Mouse (Mus musculus): ENCODE measurements around the gene Mob1b. TPM values are rescaled to one million over a fixed set of nuclear protein-coding genes. Genes with fewer than 3 reads are reported as not detected.

Gene Mob1b
- polyA plus RNA-seq, 1 experiment from 2014 or later: 11.4 TPM

DNA sequence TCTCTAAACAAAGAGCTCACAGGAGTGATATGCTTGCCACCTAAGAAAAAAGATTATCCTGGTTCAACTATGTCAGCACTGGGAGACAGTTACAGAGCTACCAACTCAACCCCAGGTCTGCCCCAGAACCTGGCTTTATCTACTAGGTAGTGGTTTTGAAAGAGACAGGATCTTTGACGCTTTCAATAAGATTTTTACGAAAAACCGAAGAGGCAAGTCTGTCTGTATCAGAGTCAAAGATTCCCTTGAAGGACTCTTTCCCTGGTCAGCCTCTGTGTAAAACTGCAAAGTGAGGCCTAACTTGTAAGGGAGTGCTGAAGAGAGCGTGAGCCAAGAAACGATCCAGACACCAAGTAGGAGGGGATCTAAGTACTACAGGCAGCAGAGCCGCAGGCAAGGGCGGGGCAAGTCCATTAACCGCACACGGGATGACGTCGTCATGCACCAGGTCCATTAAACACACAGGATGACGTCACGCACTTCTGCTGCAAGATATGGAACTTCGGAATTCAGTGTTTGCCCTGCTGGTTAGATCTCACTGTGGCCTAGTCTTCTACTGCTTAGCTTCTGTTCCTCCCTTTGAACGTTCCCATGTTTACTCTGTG, 32.0 kb upstream of the Mob1b start:
- Histone ChIP-seq H3K4me1 (replicated peaks) (0 out of 2 replicates have a peak, but pooled peaks cover 3% of the 10 kb centered on the region), H3K27ac (no peak overlapping the region), H3K27me3 (replicated peaks) (no peaks in the 10 kb centered on the region), H3K36me3 (no peaks in the 10 kb centered on the region), H3K9ac (no peak overlapping the region), H3K4me2 (replicated peaks) (no peak overlapping the region), H3K4me3 (replicated peaks) (no peak overlapping the region), H3K9me3 (no peaks in the 10 kb centered on the region)
- ATAC-seq: peak; percentile 53
- WGBS: 57% methylated on average over 15 of the region's 15 CpGs

DNA sequence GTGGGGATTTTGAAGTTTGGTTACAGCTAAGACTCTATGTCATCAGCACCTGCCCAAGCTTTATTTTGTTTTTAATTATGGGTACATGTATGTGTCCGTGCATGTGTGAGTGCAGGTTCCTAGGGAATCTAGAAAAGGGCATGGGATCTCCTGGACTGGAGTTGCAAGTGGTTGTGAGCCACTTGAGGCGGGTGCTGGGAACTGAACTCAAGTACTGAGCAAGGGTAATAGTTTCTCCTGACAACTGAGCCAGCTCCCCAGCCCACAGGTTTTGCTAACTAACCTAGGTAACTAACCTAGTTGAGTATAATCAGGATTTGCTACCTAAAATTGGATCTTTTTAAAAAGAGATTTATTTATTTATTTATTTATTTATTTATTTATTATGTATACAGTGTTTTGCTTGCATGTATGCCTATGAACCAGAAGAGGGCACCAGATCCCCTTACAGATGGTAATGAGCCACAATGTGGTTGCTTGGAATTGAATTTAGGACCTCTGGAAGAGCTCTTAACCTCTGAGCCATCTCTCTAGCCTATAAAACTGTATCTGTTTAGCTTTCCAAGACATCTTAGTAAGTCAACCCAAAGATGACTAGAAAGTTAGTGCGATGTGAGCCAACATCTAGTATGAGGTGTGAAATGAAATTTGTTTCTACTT, 31.2 kb upstream of the Mob1b start:
- no peaks in the 10 kb centered on the region for H3K27me3 ChIP-seq (replicated peaks)
- H3K4me3 ChIP-seq (replicated peaks): no peak overlapping the region
- H3K9ac ChIP-seq: no peak overlapping the region
- WGBS: 79% methylated on average over 3 of the region's 3 CpGs
- H3K4me2 ChIP-seq (replicated peaks): no peak overlapping the region
- H3K9me3 ChIP-seq: no peaks in the 10 kb centered on the region
- H3K27ac ChIP-seq: no peak overlapping the region
- ATAC-seq: peak; percentile 8; the same call in 1 of the 2 replicates
- no peaks in the 10 kb centered on the region for H3K36me3 ChIP-seq
- 0 out of 2 replicates have a peak, but pooled peaks cover 3% of the 10 kb centered on the region for H3K4me1 ChIP-seq (replicated peaks)

DNA sequence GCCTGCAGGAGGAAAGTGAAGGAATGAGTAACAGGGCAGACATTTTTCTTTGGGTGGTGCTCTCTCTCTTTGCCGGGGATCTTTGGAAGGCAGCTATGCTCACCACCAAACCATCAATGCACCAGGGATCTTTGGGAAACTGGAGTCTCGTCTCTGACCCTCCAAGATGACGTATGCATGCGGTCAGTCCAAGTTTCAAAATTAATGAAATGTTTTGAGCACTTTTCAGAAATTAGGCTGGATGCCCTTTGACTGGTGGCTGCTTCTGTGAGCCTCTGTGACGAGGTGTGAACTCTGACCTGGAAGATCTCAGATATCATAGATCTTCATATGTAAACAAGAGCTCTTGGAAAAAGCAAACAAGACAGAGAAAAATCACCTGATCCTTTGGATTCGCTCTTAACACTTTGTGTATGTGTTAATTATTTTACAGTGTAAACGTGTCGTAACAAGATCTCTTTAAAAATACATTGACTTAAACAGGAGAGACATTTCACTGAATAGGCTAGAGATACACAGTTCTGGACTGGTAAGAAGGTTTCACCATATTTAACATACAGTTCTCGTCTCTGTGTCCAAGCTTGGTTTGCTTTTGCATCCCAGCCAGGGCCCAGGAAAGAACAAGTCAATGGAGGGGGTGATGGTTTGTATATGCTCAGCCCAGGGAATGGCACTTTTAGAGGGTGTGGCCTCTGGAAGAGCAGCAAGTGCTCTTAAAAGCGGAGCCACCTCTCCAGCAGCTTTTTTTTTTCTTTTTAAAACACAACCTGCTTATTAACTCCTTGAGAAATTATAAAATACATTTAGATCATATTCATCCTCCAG, 29.8 kb upstream of the Mob1b start:
- Histone ChIP-seq H3K4me2 (replicated peaks) (no peak overlapping the region), H3K36me3 (no peaks in the 10 kb centered on the region), H3K9ac (no peak overlapping the region), H3K4me3 (replicated peaks) (no peak overlapping the region), H3K4me1 (replicated peaks) (0 out of 2 replicates have a peak, but pooled peaks cover 3% of the 10 kb centered on the region), H3K9me3 (no peaks in the 10 kb centered on the region), H3K27me3 (replicated peaks) (no peaks in the 10 kb centered on the region), H3K27ac (no peak overlapping the region)
- WGBS: 29% methylated on average over 10 of the region's 10 CpGs
- 0 out of 2 replicates have a peak, but pooled peaks have one; percentile 14 for ATAC-seq

GRCm38 (mm10) chr5:88691506-88692095, 29.1 kb upstream of the Mob1b start:
- WGBS: 53% methylated on average over 6 of the region's 6 CpGs
- Histone ChIP-seq H3K36me3 (no peaks in the 10 kb centered on the region), H3K4me2 (replicated peaks) (no peak overlapping the region)

DNA sequence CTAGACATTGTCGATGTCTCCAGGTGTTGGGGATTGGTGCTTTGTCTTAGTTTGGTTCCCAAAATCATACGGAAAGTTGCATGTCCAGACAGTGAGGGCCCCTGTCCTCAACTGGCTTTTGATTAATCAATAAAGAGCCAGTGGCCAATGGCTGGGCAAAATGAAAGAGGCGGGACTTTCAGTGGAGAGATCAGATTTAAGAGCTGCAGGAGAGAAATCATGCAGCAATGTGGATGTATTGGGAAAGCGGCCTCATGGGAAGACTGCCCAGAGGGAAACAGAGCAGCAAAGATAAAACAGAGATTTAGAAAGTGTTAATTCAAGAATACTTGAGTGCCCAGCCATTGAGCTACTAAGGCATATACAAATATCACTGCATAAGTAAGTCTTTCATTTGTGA, 28.1 kb upstream of the Mob1b start:
- 94% methylated on average over 4 of the region's 4 CpGs for WGBS
- Histone ChIP-seq H3K27ac (no peak overlapping the region), H3K4me2 (replicated peaks) (no peak overlapping the region), H3K4me1 (replicated peaks) (0 out of 2 replicates have a peak, but pooled peaks cover 3% of the 10 kb centered on the region), H3K36me3 (no peaks in the 10 kb centered on the region), H3K4me3 (replicated peaks) (no peak overlapping the region), H3K27me3 (replicated peaks) (no peaks in the 10 kb centered on the region), H3K9ac (no peak overlapping the region), H3K9me3 (no peaks in the 10 kb centered on the region)
- ATAC-seq: no peak

More at GRCm38 (mm10) chr5:88691506-88692095, 29.1 kb upstream of the Mob1b start:
- Histone ChIP-seq H3K4me1 (replicated peaks) (0 out of 2 replicates have a peak, but pooled peaks cover 3% of the 10 kb centered on the region), H3K9me3 (no peaks in the 10 kb centered on the region), H3K4me3 (replicated peaks) (no peak overlapping the region), H3K27ac (no peak overlapping the region), H3K27me3 (replicated peaks) (no peaks in the 10 kb centered on the region), H3K9ac (no peak overlapping the region)
- ATAC-seq: no peak

GRCm38 (mm10) chr5:88693057-88693456, 27.6 kb upstream of the Mob1b start:
- ATAC-seq: no peak
- H3K4me3 ChIP-seq (replicated peaks): no peak overlapping the region

GRCm38 (mm10) chr5:88697291-88697690, 23.4 kb upstream of the Mob1b start:
- H3K4me2 ChIP-seq (replicated peaks): no peak overlapping the region
- no peaks in the 10 kb centered on the region for H3K4me1 ChIP-seq (replicated peaks)
- H3K4me3 ChIP-seq (replicated peaks): no peak overlapping the region
- no peak overlapping the region for H3K9ac ChIP-seq
- WGBS: 82% methylated on average over 5 of the region's 5 CpGs
- no peaks in the 10 kb centered on the region for H3K36me3 ChIP-seq
- no peak overlapping the region for H3K27ac ChIP-seq
- H3K9me3 ChIP-seq: no peaks in the 10 kb centered on the region
- ATAC-seq: no peak
- no peaks in the 10 kb centered on the region for H3K27me3 ChIP-seq (replicated peaks)

More at GRCm38 (mm10) chr5:88693057-88693456, 27.6 kb upstream of the Mob1b start:
- Histone ChIP-seq H3K4me1 (replicated peaks) (0 out of 2 replicates have a peak, but pooled peaks cover 3% of the 10 kb centered on the region), H3K9ac (no peak overlapping the region), H3K27me3 (replicated peaks) (no peaks in the 10 kb centered on the region), H3K36me3 (no peaks in the 10 kb centered on the region), H3K27ac (no peak overlapping the region), H3K9me3 (no peaks in the 10 kb centered on the region), H3K4me2 (replicated peaks) (no peak overlapping the region)

DNA sequence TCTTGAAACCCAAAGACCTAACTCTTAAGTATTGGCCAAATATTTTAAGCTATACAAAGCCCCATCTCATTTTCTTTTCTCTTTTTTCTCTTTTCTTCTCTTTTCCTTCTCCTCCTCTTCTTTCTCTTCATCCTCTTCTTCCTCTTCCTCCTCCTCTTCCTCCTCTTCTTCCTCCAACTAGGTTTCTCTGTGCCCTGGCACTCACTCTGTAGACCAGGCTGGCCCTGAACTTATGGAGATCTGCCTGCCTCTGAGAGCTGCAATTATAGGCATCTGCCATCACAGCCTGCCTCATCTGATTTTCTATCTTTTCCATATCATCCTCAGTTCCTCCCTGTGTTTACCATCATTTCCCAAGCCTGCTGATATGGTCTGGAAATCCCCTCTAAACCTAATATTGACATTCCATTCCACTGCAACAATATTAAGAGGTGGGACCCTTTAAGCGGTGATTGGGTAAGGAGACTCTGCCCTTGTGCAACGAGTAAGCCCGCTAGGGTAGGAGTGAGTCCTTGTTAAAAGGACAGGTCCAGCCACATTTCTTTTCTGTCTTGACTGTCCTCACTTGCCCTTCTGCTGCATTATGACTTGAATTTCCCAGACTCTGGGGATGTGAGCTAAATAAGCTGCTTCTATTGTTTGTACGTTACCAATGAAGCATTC, 21.3 kb upstream of the Mob1b start:
- Histone ChIP-seq H3K4me2 (replicated peaks) (no peak overlapping the region), H3K9ac (no peak overlapping the region), H3K27me3 (replicated peaks) (no peaks in the 10 kb centered on the region), H3K36me3 (no peaks in the 10 kb centered on the region), H3K4me3 (replicated peaks) (no peak overlapping the region), H3K27ac (no peak overlapping the region), H3K9me3 (no peaks in the 10 kb centered on the region), H3K4me1 (replicated peaks) (no peaks in the 10 kb centered on the region)
- 54% methylated on average over 4 of the region's 4 CpGs for WGBS
- ATAC-seq: no peak

DNA sequence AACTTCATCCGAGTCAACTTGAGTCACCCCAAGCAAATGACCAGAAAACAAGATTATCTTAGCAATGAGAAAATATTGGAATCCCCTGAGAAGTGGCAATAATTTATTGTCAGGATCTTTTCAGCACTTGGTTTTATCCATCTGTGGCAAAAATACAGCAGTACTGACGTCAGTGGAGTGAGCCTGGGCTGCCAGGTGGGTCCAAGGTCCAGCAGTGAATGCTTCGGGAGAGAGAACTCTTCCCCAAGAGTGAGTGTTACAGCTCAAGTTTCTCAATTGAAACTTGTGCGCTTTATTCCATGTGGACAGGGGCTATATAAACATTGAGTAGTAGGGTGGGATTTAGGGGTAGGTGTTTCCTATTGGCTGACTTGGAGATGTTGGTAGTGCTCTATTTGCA, 18.6 kb upstream of the Mob1b start:
- no peak overlapping the region for H3K27ac ChIP-seq
- H3K4me1 ChIP-seq (replicated peaks): no peaks in the 10 kb centered on the region
- H3K4me3 ChIP-seq (replicated peaks): no peak overlapping the region
- no peaks in the 10 kb centered on the region for H3K27me3 ChIP-seq (replicated peaks)
- no peaks in the 10 kb centered on the region for H3K36me3 ChIP-seq
- no peak overlapping the region for H3K9ac ChIP-seq
- no peak overlapping the region for H3K4me2 ChIP-seq (replicated peaks)
- peak; percentile 88 for ATAC-seq
- WGBS: 58% methylated on average over 4 of the region's 4 CpGs
- no peaks in the 10 kb centered on the region for H3K9me3 ChIP-seq

- WGBS: 82% methylated on average over 4 of the region's 4 CpGs
- no peak overlapping the region for H3K4me3 ChIP-seq (replicated peaks)
- no peak for ATAC-seq
Observed at GRCm38 (mm10) chr5:88703551-88703950, 17.1 kb upstream of the Mob1b start.

DNA sequence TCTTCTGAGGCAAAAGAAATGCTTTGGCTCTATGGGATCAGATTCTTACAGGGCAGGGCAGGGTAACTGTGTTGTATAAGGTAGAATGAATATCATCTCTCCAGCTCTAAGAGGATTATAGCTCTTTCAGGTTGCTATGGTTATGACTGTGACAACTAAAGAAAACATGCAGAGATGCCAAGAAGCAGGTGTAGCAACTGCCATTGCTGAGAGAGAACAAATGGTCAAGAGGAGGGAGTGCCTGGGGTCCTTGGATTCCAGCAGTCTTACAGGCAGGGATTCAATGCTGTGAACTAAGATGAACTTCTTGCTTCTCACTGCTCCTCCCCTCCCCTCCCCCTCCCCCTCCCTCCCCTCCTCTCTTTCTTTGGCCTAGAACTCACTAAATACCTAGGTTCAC, 9.5 kb upstream of the Mob1b start:
- H3K9ac ChIP-seq: no peak overlapping the region
- no peaks in the 10 kb centered on the region for H3K4me1 ChIP-seq (replicated peaks)
- H3K9me3 ChIP-seq: no peaks in the 10 kb centered on the region
- H3K27me3 ChIP-seq (replicated peaks): no peaks in the 10 kb centered on the region
- peak; percentile 65 for ATAC-seq
- H3K27ac ChIP-seq: 0 out of 2 replicates have a peak overlapping the region, but pooled peaks have one; percentile 7
- no peak overlapping the region for H3K4me3 ChIP-seq (replicated peaks)
- H3K36me3 ChIP-seq: no peaks in the 10 kb centered on the region
- H3K4me2 ChIP-seq (replicated peaks): no peak overlapping the region

More at GRCm38 (mm10) chr5:88703551-88703950, 17.1 kb upstream of the Mob1b start:
- no peaks in the 10 kb centered on the region for H3K4me1 ChIP-seq (replicated peaks)
- H3K27ac ChIP-seq: no peak overlapping the region
- no peak overlapping the region for H3K4me2 ChIP-seq (replicated peaks)
- H3K36me3 ChIP-seq: no peaks in the 10 kb centered on the region
- no peak overlapping the region for H3K9ac ChIP-seq
- H3K9me3 ChIP-seq: no peaks in the 10 kb centered on the region
- no peaks in the 10 kb centered on the region for H3K27me3 ChIP-seq (replicated peaks)
